Mouse (Mus musculus) kidney, adult 2 months (tissue): ENCODE measurements at regions not wholly inside any gene's neighbourhood (a gene's known extent, or its start where the extent isn't known, plus 50 kb on each side); places are given as distances from the start of the nearest gene placed in this dataset.

ENCODE experiments used
- CTCF ChIP-seq: fragments of 200-500 bp; conservative IDR thresholded peaks from 2 replicates; pipeline ENCODE4 v1.5.1; 2011; ENCODE audit warnings: low read depth, mild to moderate bottlenecking, control low read depth, low read length, moderate library complexity, mixed read lengths; ENCODE audit not compliant: insufficient read depth, insufficient read length
- POLR2A ChIP-seq: fragments of 200-500 bp; IDR thresholded peaks from one replicate; pipeline ENCODE4 v1.6.1; 2011; ENCODE audit warnings: low read depth, low read length, control low read depth

DNA sequence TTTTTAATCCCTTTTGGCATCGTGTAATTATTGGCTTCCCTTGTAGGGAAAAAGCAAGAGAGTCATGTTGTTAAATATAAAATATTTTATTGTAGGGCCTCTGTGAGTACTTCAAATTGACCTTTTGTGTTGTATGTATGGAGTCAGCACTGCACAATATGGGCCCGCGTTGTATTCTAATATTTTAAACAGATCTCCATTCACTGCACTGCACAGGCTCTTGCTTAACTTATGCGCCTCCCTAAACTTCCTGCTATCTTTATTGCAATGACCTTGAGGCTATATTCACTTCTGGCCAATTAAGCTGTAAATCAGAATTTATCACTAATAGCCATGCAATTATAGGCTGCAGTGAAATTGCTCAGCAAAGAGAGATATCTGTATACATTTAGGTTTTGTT, 1295.2 kb downstream of the Pcdh17 start:
- no peak for TF ChIP-seq CTCF
- no peak for TF ChIP-seq POLR2A
